Mouse (Mus musculus) liver, embryonic 15.5 days (tissue): ENCODE results near the gene Parp8. TPM values are rescaled to one million over a fixed set of nuclear protein-coding genes. Genes with fewer than 3 reads are reported as not detected.

Experiments
- ATAC-seq: fragments of 200-750 bp; cut with Nextera tagmentation; 2 replicates; pipeline ENCODE4 v1.8.0; 2017; ENCODE audit warnings: moderate number of reproducible peaks, mild to moderate bottlenecking, moderate library complexity; ENCODE audit not compliant: insufficient read depth
- H3K27ac ChIP-seq: fragments of 300-500 bp; sonication (generic); replicated peaks from 2 replicates; pipeline ENCODE4 v1.5.1; 2015; ENCODE audit warnings: mild to moderate bottlenecking, inconsistent platforms
- H3K27me3 ChIP-seq: fragments of 300-500 bp; sonication (generic); 2 replicates; pipeline ENCODE4 v1.6.1; 2015; ENCODE audit warnings: mild to moderate bottlenecking, inconsistent platforms
- H3K36me3 ChIP-seq: fragments of 300-500 bp; sonication (generic); replicated peaks from 2 replicates; pipeline ENCODE4 v1.6.1; 2015; ENCODE audit warnings: moderate library complexity, mild to moderate bottlenecking, inconsistent platforms
- H3K4me1 ChIP-seq: fragments of 300-500 bp; sonication (generic); replicated peaks from 2 replicates; pipeline ENCODE4 v1.6.1; 2015; ENCODE audit warnings: inconsistent platforms
- H3K4me2 ChIP-seq: fragments of 300-500 bp; sonication (generic); 2 replicates; pipeline ENCODE4 v1.6.1; 2015; ENCODE audit warnings: moderate library complexity, mild to moderate bottlenecking, inconsistent platforms
- H3K4me3 ChIP-seq: fragments of 300-500 bp; sonication (generic); replicated peaks from 2 replicates; pipeline ENCODE4 v1.5.1; 2015; ENCODE audit warnings: mild to moderate bottlenecking, inconsistent platforms
- H3K9ac ChIP-seq: fragments of 300-500 bp; sonication (generic); 2 replicates; pipeline ENCODE4 v1.6.1; 2015; ENCODE audit warnings: moderate library complexity, mild to moderate bottlenecking, inconsistent platforms
- H3K9me3 ChIP-seq: fragments of 300-500 bp; sonication (generic); replicated peaks from 2 replicates; pipeline ENCODE4 v1.6.1; 2016; ENCODE audit warnings: inconsistent platforms
- WGBS: fragments of 180-500 bp; shearing (Covaris S2); methylation state at CpG from one replicate; pipeline ENCODE4 v1.1.7; 2015; ENCODE audit warnings: mixed read lengths; ENCODE audit not compliant: insufficient replicate concordance; 5-methylcytosine and 5-hydroxymethylcytosine counted together
- polyA plus RNA-seq: library from polyadenylated mRNA; unstranded; fragments of >200 nt; fragmentation: Nextera tagmentation; extraction: Ambion mirVana; gene quantifications from 2 replicates; pipeline ENCODE4 v1.2.1, GENCODE M21; 2015

Gene Parp8
- polyA plus RNA-seq, 1 experiment from 2014 or later = 2.4 TPM

- WGBS = 67% methylated on average over 6 of the region's 6 CpGs
- H3K9ac ChIP-seq = no peak overlapping the region
- no peak for ATAC-seq
Observed at GRCm38 (mm10) chr13:116917387-116917930, 107.9 kb downstream of the Parp8 start.

GRCm38 (mm10) chr13:116908284-116908683, 117.1 kb downstream of the Parp8 start:
- Histone ChIP-seq H3K36me3 (no peaks in the 10 kb centered on the region), H3K27me3 (no peaks in the 10 kb centered on the region), H3K9ac (no peak overlapping the region), H3K4me1 (no peaks in the 10 kb centered on the region), H3K4me2 (no peak overlapping the region), H3K9me3 (no peaks in the 10 kb centered on the region), H3K4me3 (no peak overlapping the region), H3K27ac (no peak overlapping the region)
- WGBS = 59% methylated on average over 3 of the region's 3 CpGs
- no peak for ATAC-seq

More at GRCm38 (mm10) chr13:116917387-116917930, 107.9 kb downstream of the Parp8 start:
- Histone ChIP-seq H3K4me2 (no peak overlapping the region), H3K27ac (no peak overlapping the region), H3K4me1 (no peaks in the 10 kb centered on the region), H3K9me3 (no peaks in the 10 kb centered on the region), H3K4me3 (no peak overlapping the region), H3K36me3 (no peaks in the 10 kb centered on the region), H3K27me3 (no peaks in the 10 kb centered on the region)

- H3K4me2 ChIP-seq = no peak overlapping the region
- H3K4me3 ChIP-seq = no peak overlapping the region
- no peak for ATAC-seq
- no peak overlapping the region for H3K27ac ChIP-seq
- no peaks in the 10 kb centered on the region for H3K9me3 ChIP-seq
- no peaks in the 10 kb centered on the region for H3K27me3 ChIP-seq
- H3K36me3 ChIP-seq = no peaks in the 10 kb centered on the region
- no peak overlapping the region for H3K9ac ChIP-seq
- WGBS = 67% methylated on average over 5 of the region's 5 CpGs
- H3K4me1 ChIP-seq = no peaks in the 10 kb centered on the region
Observed at GRCm38 (mm10) chr13:116903394-116903793, 121.9 kb downstream of the Parp8 start.

GRCm38 (mm10) chr13:116898395-116898794, 126.9 kb downstream of the Parp8 start:
- no peak overlapping the region for H3K27ac ChIP-seq
- no peak overlapping the region for H3K9ac ChIP-seq
- H3K36me3 ChIP-seq = no peaks in the 10 kb centered on the region
- no peaks in the 10 kb centered on the region for H3K27me3 ChIP-seq
- no peak overlapping the region for H3K4me2 ChIP-seq
- H3K9me3 ChIP-seq = no peaks in the 10 kb centered on the region
- no peak for ATAC-seq
- H3K4me1 ChIP-seq = no peaks in the 10 kb centered on the region
- 80% methylated on average over 5 of the region's 5 CpGs for WGBS
- no peak overlapping the region for H3K4me3 ChIP-seq

GRCm38 (mm10) chr13:116897711-116898110, 127.6 kb downstream of the Parp8 start:
- H3K4me1 ChIP-seq = no peaks in the 10 kb centered on the region

GRCm38 (mm10) chr13:116884422-116884942, 140.9 kb downstream of the Parp8 start:
- WGBS = 39% methylated on average over 9 of the region's 9 CpGs
- Histone ChIP-seq H3K9me3 (no peaks in the 10 kb centered on the region), H3K4me1 (no peaks in the 10 kb centered on the region), H3K27ac (no peak overlapping the region), H3K36me3 (no peaks in the 10 kb centered on the region), H3K9ac (no peak overlapping the region), H3K4me2 (no peak overlapping the region), H3K27me3 (no peaks in the 10 kb centered on the region), H3K4me3 (no peak overlapping the region)
- no peak for ATAC-seq

More at GRCm38 (mm10) chr13:116897711-116898110, 127.6 kb downstream of the Parp8 start:
- no peak for ATAC-seq
- Histone ChIP-seq H3K4me3 (no peak overlapping the region), H3K4me2 (no peak overlapping the region), H3K27me3 (no peaks in the 10 kb centered on the region), H3K36me3 (no peaks in the 10 kb centered on the region), H3K9me3 (no peaks in the 10 kb centered on the region), H3K27ac (no peak overlapping the region), H3K9ac (no peak overlapping the region)
- WGBS = 60% methylated on average over 1 of the region's 1 CpGs

GRCm38 (mm10) chr13:116882226-116882625, 143.1 kb downstream of the Parp8 start:
- no peak for ATAC-seq
- WGBS = 62% methylated on average over 7 of the region's 7 CpGs
- H3K4me3 ChIP-seq = no peak overlapping the region

GRCm38 (mm10) chr13:116879580-116880192, 145.7 kb downstream of the Parp8 start:
- no peak overlapping the region for H3K9ac ChIP-seq
- no peaks in the 10 kb centered on the region for H3K9me3 ChIP-seq
- no peak overlapping the region for H3K4me2 ChIP-seq
- no peaks in the 10 kb centered on the region for H3K27me3 ChIP-seq
- WGBS = 73% methylated on average over 10 of the region's 10 CpGs
- no peaks in the 10 kb centered on the region for H3K4me1 ChIP-seq
- H3K4me3 ChIP-seq = no peak overlapping the region
- no peak for ATAC-seq
- no peak overlapping the region for H3K27ac ChIP-seq
- H3K36me3 ChIP-seq = no peaks in the 10 kb centered on the region

More at GRCm38 (mm10) chr13:116882226-116882625, 143.1 kb downstream of the Parp8 start:
- Histone ChIP-seq H3K27ac (no peak overlapping the region), H3K27me3 (no peaks in the 10 kb centered on the region), H3K9me3 (no peaks in the 10 kb centered on the region), H3K4me1 (no peaks in the 10 kb centered on the region), H3K4me2 (no peak overlapping the region), H3K36me3 (no peaks in the 10 kb centered on the region), H3K9ac (no peak overlapping the region)

GRCm38 (mm10) chr13:116870221-116870620, 155.1 kb downstream of the Parp8 start:
- H3K9ac ChIP-seq = no peak overlapping the region
- no peaks in the 10 kb centered on the region for H3K9me3 ChIP-seq
- H3K4me3 ChIP-seq = no peak overlapping the region
- no peaks in the 10 kb centered on the region for H3K36me3 ChIP-seq
- H3K27ac ChIP-seq = no peak overlapping the region
- H3K4me2 ChIP-seq = no peak overlapping the region
- 47% methylated on average over 1 of the region's 1 CpGs for WGBS
- no peaks in the 10 kb centered on the region for H3K4me1 ChIP-seq
- ATAC-seq = no peak
- H3K27me3 ChIP-seq = no peaks in the 10 kb centered on the region

GRCm38 (mm10) chr13:116843937-116844336, 181.4 kb downstream of the Parp8 start:
- H3K4me3 ChIP-seq = no peak overlapping the region
- no peaks in the 10 kb centered on the region for H3K4me1 ChIP-seq
- no peak overlapping the region for H3K4me2 ChIP-seq
- no peaks in the 10 kb centered on the region for H3K9me3 ChIP-seq
- H3K9ac ChIP-seq = no peak overlapping the region
- no peak for ATAC-seq
- no peaks in the 10 kb centered on the region for H3K36me3 ChIP-seq
- no peak overlapping the region for H3K27ac ChIP-seq
- no peaks in the 10 kb centered on the region for H3K27me3 ChIP-seq
- WGBS = 47% methylated on average over 5 of the region's 5 CpGs

- no peak overlapping the region for H3K4me3 ChIP-seq
- ATAC-seq = no peak
- no peak overlapping the region for H3K4me2 ChIP-seq
- H3K27me3 ChIP-seq = no peaks in the 10 kb centered on the region
- H3K27ac ChIP-seq = no peak overlapping the region
- H3K9me3 ChIP-seq = no peaks in the 10 kb centered on the region
- no peaks in the 10 kb centered on the region for H3K36me3 ChIP-seq
- no peaks in the 10 kb centered on the region for H3K4me1 ChIP-seq
- H3K9ac ChIP-seq = no peak overlapping the region
Observed at GRCm38 (mm10) chr13:116830984-116831383, 194.4 kb downstream of the Parp8 start.

GRCm38 (mm10) chr13:116829015-116829414, 196.3 kb downstream of the Parp8 start:
- no peaks in the 10 kb centered on the region for H3K27me3 ChIP-seq
- no peaks in the 10 kb centered on the region for H3K9me3 ChIP-seq
- no peak overlapping the region for H3K4me3 ChIP-seq
- no peak overlapping the region for H3K9ac ChIP-seq
- 68% methylated on average over 3 of the region's 3 CpGs for WGBS
- no peak for ATAC-seq
- no peaks in the 10 kb centered on the region for H3K4me1 ChIP-seq
- H3K36me3 ChIP-seq = no peaks in the 10 kb centered on the region
- no peak overlapping the region for H3K4me2 ChIP-seq
- H3K27ac ChIP-seq = no peak overlapping the region
